Mouse (Mus musculus) lung, postnatal 36 days (tissue): ENCODE data around the gene Msmb.
"Not testable (repeated sequence)": the region's sequence is repeated elsewhere in the genome, so short reads cannot be mapped to it uniquely, and the experiment has no call there.

Experiments
- DNase-seq: peaks from one replicate; pipeline ENCODE4 v3.0.0; 2022; ENCODE audit warnings: mixed read lengths

The Msmb gene

DNA sequence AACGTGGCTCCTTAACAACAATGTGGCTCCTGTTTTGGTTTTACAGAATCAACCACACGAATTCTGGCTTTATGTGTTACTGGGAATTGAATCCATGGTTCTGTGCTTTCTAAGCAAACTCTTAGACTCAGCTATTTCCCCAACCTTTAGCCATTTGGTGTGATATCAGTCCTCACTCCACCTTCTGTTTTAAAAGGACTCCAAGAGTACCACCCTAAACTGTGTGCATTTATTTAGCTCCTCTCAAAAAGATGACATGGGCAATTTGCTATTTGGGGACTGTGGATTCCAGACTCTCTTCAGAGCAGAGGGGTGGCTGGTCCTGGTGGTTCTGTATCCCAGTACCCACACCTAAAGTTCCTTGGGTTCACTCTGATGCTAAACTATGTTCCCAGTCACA lies 4.8 kb downstream of the Msmb start:
- DNase-seq, result no peak

DNA sequence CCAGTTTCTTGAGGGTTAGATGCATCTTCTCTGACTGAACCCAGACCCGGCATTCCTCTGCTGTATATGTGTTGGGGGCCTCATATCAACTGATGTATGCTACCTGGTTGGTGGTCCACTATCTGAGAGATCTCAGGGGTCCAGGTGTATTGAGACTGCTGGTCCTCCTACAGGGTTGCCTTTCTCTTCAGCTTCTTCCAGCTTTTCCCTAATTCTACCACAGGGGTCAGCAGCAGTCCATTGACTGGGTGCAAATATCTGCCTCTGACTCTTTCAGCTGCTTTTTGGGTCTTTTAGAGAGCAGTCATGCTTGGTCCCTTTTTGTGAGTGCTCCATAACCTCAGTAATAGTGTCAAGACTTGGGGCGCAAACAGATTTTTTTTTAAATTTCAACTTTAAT lies 9.0 kb downstream of the Msmb start:
- DNase-seq, result no peak

DNA sequence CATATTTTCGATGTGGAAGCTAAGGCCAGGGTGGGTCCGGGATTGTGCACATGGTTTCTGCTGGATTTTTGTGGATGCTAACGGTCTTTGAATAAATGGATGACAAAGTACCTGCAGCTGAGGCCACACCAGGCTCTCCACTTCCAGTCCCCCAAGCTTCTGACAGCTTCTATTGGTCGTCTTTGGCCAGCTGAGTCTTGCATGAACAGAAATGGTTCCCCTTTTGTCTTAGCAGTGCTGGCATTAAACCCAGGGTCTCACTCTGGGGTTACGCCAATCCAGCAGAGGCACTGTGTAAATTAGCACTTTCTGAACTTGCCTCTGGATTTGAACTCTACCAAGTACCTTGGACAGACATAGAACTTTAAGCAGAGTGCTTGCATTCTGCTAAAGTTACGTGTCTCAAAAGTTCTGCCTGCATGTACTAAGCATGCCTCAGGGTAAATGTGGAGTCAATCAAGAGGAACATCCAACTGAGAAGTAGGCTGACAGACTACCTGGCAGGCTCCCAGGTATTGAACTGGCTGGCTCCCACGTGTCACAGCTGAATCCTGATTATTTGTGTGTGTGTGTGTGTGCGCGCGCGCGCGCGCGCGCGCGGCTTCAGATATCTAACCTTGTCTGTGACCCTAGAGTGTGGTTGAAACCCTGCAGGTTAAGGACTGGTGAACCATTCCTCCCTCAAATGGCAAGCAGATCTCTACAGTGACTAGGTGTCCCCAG lies 10.6 kb downstream of the Msmb start:
- DNase-seq, result no peak

DNA sequence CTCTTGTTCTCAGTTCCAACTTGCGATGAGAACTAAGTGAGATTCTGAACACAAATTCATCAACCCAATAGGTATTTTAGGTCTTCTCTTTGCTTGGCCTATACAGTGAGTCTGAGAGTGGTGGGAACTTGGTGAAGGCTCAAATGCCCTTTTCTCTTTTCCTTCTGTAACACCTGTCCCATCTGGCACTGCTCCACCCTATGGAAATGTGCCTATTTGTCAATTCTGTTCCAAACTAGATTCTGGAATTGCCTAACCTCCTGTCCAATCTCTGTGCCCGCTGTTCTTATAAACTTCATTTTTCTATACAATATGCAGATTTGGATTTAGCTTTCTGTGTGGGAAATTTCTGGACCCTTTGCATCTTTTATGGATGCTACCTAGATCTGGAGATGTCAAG lies 11.3 kb downstream of the Msmb start:
- no peak for DNase-seq

GRCm38 (mm10) chr14:32154758-32155157 lies 12.9 kb downstream of the Msmb start:
- DNase-seq, result no peak

- DNase-seq, result no peak
Measured at GRCm38 (mm10) chr14:32159150-32159670, 17.4 kb downstream of the Msmb start.

GRCm38 (mm10) chr14:32159690-32160246 lies 17.9 kb downstream of the Msmb start, which contains the start of gene Ncoa4:
Gene Ncoa4 (plus strand): TSS chr14:32159865.
- DNase-seq, result peak; percentile 99

- no peak for DNase-seq
Measured at GRCm38 (mm10) chr14:32160563-32160962, 18.7 kb downstream of the Msmb start.

DNA sequence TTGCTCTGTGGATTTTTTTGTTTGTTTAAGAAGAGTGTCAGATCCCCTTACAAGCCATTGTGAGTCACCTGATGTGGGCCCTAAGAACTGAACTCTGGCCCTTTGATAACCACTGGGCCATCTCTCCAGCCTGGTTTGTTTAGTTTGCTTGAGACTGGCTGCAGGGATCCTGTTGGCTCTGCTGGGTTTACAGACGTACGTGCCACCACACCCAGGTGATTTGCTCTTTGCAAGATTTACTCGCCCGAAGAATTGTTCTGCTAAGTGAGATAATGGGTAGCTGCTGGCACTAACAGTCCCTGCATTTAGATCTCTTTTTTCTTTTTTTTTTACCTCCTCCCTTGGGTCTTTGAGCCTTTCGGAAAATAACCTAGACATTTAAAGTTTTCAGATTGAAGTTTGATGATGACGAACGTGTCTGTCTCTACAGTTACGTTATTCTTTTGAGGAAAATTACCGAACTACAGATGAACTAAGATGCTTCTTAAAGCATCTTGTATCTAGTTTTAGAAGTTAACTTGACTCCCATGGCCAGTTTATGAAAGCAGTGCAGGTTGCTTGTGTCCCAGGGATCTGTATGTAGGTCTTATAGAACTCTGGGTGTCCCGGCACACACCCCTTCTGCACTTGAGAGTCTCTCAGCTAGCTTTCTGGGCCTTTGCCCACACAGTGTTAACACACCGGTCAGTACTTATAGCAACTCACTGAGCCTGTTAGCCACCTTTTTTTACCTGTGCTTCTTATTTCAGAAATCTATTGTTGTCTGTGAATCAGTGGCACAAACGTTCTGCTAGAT lies 19.5 kb downstream of the Msmb start:
- DNase-seq, result no peak

GRCm38 (mm10) chr14:32162231-32162630 lies 20.4 kb downstream of the Msmb start:
- no peak for DNase-seq

- DNase-seq, result no peak
Measured at GRCm38 (mm10) chr14:32163203-32163888, 21.5 kb downstream of the Msmb start.

DNA sequence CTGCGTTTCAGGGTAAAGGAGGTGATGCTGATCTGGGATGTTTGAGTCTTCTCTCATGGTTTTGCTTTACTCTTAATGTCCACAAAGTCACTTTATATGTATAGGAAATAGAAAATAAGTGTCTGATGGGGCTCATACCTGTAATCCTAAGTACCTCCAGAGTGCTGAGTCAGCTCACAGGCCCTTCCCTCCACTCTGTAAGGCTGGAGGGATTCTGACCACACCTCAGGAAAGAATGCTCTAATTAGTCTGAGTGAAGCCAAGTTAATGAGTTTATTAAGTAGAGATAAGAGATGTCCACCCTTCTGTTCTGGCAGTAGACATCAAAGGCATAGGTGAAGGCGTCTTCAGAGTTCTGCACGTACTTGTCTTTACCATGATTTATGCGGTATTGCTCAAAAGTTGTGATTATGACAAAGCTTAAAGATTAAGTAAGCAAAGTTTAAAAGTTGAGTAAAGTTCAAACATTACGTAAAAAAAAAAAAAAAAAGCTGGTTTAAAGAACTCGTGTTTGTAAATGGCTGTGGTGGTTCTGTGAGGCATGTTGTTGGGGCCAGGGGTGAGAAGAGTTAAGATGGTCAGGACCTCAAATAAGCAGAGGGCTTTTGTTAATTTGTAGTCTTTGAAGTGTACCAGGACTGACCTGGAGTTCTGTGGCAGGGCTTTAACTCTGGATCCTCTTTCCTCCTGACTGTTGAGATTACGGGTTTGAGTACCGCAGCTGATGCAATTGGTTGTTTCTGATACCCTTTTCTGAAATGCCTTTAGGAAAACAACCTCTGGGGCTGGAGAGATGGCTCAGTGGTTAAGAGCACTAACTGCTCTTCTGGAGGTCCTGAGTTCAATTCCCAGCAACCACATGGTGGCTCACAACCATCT lies 22.6 kb downstream of the Msmb start:
- no peak for DNase-seq

DNA sequence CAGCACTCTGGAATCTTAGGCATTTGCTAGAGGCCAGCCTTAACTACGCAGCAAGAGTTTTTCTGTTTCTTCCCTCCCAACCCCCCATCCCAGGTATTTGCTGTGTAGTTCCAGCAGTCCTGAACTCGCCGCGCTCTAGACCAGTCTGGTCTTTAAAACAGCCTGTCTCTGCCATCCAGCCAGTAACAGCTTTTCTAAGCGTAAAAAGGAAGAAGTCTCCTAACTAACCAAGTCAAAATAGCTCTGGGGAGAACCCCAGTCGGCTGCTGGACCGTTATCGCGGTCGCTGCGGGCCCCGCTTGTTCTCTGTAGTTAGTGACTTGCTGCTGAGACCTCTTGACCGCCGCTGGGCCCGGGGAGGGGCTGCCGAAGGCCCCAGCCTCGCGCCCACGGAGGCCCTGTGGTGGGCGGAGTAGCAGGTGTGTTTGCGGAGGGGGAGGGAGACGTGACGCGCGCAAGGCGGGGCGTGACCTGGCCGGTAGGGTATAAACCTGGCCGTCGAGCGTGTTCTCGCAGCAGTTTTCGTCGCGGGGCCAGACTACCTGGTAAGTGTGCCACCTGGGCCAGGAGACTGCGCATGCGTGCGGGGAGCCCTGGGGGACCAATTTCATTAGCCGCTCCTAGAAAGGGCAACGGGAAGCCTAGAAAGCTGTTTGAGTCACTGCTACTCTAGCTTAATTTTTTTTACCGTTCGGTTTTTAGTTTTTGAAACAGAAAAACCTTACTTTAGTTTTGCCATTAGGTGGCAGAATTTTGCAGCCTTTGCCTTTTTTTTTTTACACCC lies 23.6 kb downstream of the Msmb start:
- DNase-seq, result peak; percentile 85

DNA sequence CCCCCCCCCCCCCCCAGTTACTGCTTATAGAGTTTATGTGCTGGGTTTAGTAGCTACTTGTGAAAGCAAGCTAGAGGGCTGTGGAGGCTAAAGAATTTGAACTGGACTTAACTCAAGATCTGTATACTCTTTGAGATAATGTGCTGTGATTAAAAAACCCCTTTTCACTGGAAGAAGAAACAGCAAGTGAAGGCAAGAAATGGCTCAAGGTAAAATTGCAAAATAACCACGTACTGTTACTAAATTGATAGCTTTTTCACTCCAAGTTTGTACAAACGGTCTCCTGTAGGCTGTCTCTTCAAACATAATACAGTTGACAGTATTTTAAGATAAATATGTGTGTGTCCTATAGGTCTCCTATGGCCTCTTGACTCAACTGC lies 24.2 kb downstream of the Msmb start:
- no peak for DNase-seq

DNA sequence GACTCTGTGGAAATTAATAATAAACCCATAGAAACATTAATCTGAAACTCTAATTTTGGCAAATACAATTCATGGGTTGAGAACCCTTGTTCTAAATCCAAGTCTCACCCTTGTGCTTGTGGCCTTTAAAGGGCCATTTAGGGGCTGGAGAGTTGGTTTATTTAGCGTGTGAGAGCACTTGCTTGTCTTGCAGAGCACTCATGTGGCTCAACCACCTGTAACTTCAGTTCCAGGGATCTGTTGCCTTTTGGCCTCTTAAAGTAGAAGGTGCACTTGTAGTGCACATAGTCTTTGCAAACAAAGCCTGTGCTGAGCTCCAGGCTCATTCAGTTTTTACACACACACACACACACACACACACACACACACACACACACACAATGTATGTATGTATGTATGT lies 25.0 kb downstream of the Msmb start:
- DNase-seq, result peak; percentile 75

- DNase-seq, result no peak
Measured at GRCm38 (mm10) chr14:32167326-32167725, 25.5 kb downstream of the Msmb start.

GRCm38 (mm10) chr14:32168653-32169231 lies 26.9 kb downstream of the Msmb start:
- no peak for DNase-seq

DNA sequence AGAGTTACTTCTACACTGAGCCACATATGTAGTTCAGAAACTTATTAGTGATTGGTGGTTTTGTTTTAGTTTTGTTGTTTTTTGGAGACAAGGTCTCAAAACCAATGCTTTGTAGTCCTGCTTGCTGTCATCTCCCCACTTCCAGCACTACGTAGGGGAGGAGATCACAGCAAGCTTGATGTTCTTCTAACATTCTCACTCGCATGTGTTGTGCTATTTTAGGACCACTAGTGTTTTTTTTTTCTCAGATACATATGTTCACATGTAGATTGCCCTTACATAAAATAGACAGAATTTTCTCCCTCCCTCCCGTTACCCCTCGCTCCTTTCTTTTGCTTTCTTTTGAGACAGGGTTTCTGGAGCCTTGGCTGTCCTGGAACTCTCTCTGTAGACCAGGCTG lies 28.3 kb downstream of the Msmb start:
- no peak for DNase-seq

GRCm38 (mm10) chr14:32175310-32175709 lies 33.5 kb downstream of the Msmb start:
- DNase-seq, result no peak

- DNase-seq, result not testable (repeated sequence)
Measured at GRCm38 (mm10) chr14:32176590-32176989, 34.8 kb downstream of the Msmb start.
